Mouse (Mus musculus): ENCODE measurements around the gene Fam107b. TPM values are rescaled to one million over a fixed set of nuclear protein-coding genes. Genes with fewer than 3 reads are reported as not detected.

Gene Fam107b
- polyA plus RNA-seq, 1 experiment: 33.9 TPM

DNA sequence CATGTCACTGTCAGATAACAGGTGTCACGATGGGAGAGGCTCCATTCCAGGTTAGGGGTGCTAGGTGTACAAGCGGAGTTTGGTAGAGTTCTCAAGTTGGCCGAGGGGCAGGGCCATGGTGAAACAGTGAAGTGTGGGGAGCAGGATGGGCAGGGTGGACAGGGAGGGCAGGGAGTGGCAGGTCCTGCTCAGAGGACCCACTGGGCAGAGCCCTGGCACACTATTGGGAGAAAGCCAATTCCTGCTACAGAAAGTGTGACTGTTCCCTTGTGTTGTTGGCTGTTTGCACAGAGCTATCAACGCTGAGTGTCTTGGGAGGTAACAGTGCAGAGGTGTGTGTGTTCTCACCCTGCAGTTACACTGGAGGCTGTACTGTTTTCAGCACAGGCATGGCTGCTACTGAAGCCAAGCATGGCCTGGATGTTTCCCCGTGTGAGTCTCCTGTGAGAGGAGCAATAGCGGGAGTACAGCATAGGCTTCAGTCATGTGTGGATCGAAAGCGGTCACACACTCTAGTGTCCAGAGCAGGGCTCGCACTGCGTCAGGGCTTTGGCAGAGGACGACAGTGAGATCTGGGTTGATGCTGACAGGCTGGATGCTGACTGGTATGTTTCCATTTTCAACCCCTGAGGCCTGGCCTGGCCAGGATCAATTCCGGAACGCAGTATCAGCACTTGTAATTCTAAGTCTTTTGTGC lies 175.8 kb downstream of the Fam107b start:
- no peak for TF ChIP-seq POLR2A (IDR thresholded peaks at IDR 0.05; ENCODE audit: borderline replicate concordance, extremely low read depth, insufficient read depth, insufficient read length, poor library complexity, severe bottlenecking)
- no peak for TF ChIP-seq CTCF (IDR thresholded peaks at IDR 0.05; ENCODE audit: borderline replicate concordance, extremely low read depth, insufficient read depth, insufficient read length)
- DNase-seq (ENCODE audit: low read depth): no peak

DNA sequence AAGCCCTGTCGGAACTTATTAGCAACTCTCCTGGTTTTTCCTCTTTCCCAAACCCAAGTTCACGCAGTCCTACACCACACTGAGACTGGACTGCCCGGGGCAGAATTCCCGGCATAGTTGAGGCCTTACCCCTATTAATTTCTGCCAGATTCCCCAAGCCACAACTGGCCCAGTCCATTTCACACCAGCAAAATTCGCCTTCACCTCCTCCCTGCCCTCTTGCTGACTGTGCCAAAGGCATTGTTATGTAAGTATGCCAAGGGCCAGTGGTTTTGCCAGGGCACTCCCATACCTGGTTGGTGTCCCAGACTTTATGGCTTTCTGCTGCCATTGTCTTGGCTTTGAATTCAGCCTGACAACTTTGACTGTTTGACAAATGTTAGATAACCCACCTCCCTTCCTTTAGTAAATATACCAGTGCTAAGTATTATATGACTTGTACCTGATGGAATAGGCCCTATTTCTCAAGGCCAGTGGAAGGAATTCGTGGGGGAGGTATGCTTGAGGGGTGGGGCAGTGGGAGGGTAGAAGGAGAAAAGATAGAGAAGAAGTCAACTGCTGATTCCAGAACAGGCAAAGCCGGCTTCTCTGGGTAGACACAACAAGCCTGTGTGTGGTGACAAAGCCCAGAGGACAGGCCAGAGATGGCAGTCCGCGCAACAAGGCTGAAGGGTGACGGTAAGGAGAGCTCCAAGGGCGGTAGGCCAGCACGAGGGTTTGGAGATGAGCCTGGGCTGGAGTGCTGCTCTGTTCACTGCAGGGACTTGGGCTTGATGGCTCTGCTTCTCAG lies 178.6 kb downstream of the Fam107b start:
- TF ChIP-seq POLR2A (IDR thresholded peaks at IDR 0.05; ENCODE audit: borderline replicate concordance, extremely low read depth, insufficient read depth, insufficient read length, poor library complexity, severe bottlenecking) (no peak), CTCF (IDR thresholded peaks at IDR 0.05; ENCODE audit: borderline replicate concordance, extremely low read depth, insufficient read depth, insufficient read length) (no peak)
- no peak for DNase-seq (ENCODE audit: low read depth)

DNA sequence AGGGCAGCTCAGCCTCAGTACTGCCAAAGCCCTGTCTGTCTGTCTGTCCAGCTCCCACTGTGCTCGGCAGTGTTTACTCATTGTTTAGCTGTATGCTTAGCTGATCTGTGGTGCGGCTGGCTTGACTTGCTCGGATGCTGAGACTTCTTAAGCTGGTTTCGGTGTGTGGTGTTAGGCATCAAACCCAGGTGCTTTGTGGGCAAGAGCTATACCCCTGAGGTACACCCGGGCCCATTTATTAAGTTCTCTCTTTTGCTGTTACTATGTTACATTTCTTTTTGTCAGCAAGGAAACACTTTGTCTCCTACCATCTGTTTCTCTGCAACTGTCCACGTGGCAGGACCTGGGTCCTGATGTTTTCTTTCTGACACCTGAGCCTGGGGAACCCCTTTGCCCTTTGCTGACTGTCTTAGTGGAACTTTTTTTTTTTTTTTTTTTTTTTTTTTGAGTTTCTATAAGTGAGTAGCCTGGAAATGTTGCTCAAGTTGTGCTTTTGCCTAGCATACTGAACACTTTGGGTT lies 179.3 kb downstream of the Fam107b start:
- DNase-seq (ENCODE audit: low read depth): no peak
- TF ChIP-seq POLR2A (IDR thresholded peaks at IDR 0.05; ENCODE audit: borderline replicate concordance, extremely low read depth, insufficient read depth, insufficient read length, poor library complexity, severe bottlenecking) (no peak), CTCF (IDR thresholded peaks at IDR 0.05; ENCODE audit: borderline replicate concordance, extremely low read depth, insufficient read depth, insufficient read length) (no peak)

DNA sequence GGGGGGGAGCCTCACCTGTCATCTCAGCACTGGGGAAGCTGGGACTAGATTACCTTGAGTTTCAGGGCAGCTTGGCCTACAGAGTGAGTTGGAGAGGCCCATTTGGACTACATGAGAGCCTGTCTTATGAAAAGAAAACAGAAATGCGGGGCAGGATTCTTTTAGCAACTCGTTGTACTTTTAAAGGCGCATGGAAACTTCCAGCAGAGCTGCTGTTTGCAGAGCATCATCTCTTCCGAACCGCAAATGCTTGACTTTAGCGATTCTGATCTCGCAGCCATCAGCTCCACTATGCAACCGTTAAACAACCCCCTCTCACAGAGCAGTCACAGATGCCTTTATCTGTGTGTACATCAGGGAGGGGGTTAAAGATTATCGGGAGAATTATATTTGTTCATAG lies 179.8 kb downstream of the Fam107b start:
- DNase-seq (ENCODE audit: low read depth): no peak
- TF ChIP-seq POLR2A (IDR thresholded peaks at IDR 0.05; ENCODE audit: borderline replicate concordance, extremely low read depth, insufficient read depth, insufficient read length, poor library complexity, severe bottlenecking): no peak

DNA sequence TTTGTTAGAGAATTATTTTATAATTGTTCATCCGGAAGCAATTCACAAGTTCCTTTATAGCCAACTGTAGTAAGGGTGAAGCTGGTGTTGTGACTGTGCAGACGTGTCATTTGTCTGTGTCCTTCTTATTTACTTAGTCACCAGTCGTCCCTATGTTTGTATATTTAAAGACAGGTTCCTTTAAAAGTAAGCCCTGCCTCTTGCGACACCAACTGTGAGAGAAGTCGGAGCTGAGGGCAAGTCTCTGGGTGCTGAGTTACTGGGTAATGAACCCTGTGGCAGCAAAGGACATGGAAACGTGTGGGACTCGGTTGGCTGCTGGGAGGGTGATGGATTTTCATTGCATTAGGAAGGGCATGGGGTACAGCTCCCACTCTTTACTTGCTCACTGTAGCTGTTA lies 182.1 kb downstream of the Fam107b start:
- TF ChIP-seq POLR2A (IDR thresholded peaks at IDR 0.05; ENCODE audit: borderline replicate concordance, extremely low read depth, insufficient read depth, insufficient read length, poor library complexity, severe bottlenecking): no peak
- no peak for TF ChIP-seq CTCF (IDR thresholded peaks at IDR 0.05; ENCODE audit: borderline replicate concordance, extremely low read depth, insufficient read depth, insufficient read length)
- DNase-seq (ENCODE audit: low read depth): no peak

DNA sequence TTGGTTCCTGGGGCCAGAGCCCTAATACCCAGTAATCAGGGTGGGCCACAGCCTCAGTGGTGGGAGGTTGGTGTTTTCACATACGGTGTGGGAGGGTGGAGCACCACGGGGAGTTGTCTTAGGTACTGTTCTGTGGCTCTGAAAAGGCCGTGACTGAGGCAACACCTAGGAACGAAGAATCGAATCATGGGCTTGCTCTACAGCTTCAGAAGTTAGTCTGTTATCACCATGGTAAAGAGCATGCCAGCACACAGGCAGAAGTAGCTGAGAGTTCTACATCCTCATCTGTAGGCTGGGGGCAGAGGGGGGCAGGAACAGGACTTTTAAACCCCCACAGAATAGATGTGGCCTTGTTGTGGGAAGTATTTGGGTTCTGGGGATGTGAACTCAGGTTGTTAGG lies 182.6 kb downstream of the Fam107b start:
- TF ChIP-seq CTCF (IDR thresholded peaks at IDR 0.05; ENCODE audit: borderline replicate concordance, extremely low read depth, insufficient read depth, insufficient read length): no peak
- TF ChIP-seq POLR2A (IDR thresholded peaks at IDR 0.05; ENCODE audit: borderline replicate concordance, extremely low read depth, insufficient read depth, insufficient read length, poor library complexity, severe bottlenecking): no peak
- no peak for DNase-seq (ENCODE audit: low read depth)

DNA sequence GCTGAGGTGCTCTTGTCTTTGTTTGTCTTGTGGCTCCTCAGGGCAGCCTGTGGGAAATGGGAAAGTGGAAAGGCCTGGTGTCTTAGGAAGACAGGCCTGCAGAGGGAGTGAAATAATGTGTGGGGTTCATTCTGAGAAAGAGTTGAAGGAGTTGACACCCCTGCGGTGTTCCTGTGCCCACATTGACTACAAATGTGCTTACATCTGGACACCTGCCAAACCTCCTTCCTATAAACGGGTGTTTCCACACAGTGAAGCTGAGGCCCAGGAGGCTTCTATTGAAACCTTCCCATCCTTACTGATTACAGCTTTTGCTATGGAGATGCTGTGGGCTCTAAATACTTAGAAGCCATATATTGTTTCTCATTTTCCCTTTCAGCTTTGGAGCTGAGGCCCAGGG lies 183.5 kb downstream of the Fam107b start:
- TF ChIP-seq POLR2A (IDR thresholded peaks at IDR 0.05; ENCODE audit: borderline replicate concordance, extremely low read depth, insufficient read depth, insufficient read length, poor library complexity, severe bottlenecking): no peak
- peak; percentile 3; the same call in 1 of the 2 replicates for TF ChIP-seq CTCF (IDR thresholded peaks at IDR 0.05; ENCODE audit: borderline replicate concordance, extremely low read depth, insufficient read depth, insufficient read length)
- peak; percentile 83 for DNase-seq (ENCODE audit: low read depth)

DNA sequence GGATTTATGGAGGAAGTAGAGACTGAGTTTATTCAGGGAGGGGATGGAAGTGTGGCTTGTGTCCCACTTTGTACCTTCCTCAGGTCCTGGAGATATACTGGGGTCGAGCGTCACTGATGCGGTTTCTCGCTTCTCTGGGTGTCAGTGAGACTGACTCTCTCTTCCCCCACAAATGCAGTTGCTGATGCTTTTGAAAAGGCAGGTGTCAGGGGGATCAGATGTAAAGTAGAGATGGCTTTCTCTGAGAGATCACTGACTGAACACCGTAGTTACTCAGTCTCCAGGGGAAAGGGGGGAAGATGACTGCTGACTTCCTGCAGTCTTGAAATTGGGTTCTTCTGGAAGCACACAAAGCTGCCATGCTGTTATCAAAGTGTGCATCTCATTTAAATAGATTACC lies 185.6 kb downstream of the Fam107b start:
- DNase-seq (ENCODE audit: low read depth): no peak
- TF ChIP-seq CTCF (IDR thresholded peaks at IDR 0.05; ENCODE audit: borderline replicate concordance, extremely low read depth, insufficient read depth, insufficient read length): no peak
- no peak for TF ChIP-seq POLR2A (IDR thresholded peaks at IDR 0.05; ENCODE audit: borderline replicate concordance, extremely low read depth, insufficient read depth, insufficient read length, poor library complexity, severe bottlenecking)

DNA sequence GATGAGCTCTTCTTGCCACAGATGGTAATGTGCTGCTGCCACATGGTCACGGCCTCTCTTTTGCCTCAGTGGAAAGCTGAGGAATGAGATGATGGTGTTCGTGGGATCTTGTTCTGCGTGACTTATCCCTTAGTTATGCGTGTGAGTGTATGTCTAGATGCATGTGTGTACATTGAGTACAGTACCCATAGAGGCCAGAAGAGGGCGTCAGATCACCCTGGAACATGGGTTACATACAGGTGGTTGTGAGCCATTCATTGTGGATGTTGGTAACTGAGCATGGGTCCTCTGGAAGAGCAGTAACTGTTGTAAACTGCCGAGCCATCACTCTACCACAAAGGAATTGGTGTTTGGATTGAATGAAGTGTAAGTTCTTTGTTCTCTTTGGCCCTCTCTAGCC lies 188.1 kb downstream of the Fam107b start:
- no peak for DNase-seq (ENCODE audit: low read depth)
- TF ChIP-seq POLR2A (IDR thresholded peaks at IDR 0.05; ENCODE audit: borderline replicate concordance, extremely low read depth, insufficient read depth, insufficient read length, poor library complexity, severe bottlenecking): no peak
- no peak for TF ChIP-seq CTCF (IDR thresholded peaks at IDR 0.05; ENCODE audit: borderline replicate concordance, extremely low read depth, insufficient read depth, insufficient read length)

DNA sequence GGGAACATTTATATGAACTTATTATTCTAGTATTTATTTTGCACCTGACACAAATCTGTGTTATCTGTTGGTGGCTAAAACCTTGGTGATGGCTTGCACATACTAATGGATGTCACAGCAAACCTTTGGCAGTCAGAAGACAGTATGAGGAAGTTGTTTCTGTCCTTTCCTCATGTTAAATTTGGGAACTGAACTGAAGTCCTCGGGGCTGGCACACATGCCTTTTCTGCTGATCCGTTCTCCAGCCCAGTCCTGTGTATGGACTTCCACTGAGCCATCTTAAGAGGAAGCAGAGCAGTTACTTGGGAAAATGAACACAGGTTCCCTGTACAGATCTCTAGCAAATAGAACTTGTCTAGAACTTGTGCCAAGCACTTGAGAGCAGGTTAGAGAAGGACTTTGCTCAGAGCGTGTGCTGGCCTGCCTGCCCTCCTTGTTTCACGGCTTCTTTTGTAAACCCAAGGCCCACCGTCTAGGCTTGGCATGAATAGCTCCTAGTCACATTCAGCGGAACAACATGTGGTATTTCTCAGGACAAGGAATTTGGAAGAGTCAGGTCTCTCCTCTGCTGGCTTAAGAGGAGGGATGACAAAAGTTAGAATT lies 190.0 kb downstream of the Fam107b start:
- DNase-seq (ENCODE audit: low read depth): no peak
- TF ChIP-seq CTCF (IDR thresholded peaks at IDR 0.05; ENCODE audit: borderline replicate concordance, extremely low read depth, insufficient read depth, insufficient read length): no peak
- no peak for TF ChIP-seq POLR2A (IDR thresholded peaks at IDR 0.05; ENCODE audit: borderline replicate concordance, extremely low read depth, insufficient read depth, insufficient read length, poor library complexity, severe bottlenecking)

DNA sequence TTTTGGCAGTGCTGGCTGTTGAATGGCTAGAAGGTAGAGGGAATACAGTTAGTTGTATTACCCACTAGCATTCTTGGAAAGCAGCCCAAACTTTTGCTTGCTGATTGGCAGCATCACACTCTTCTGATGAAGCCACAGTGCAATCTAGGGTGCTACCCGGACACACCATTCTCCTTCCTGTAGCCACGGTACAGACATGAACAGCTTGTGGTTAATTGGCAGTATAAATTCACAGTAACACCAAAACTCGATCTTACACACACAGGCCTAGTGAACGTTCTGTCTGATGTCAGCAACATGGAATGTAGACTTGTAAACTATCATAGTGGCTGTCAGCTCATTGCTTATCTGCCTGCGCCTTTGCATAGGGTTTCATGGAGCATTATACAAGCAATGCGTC lies 193.8 kb downstream of the Fam107b start:
- TF ChIP-seq POLR2A (IDR thresholded peaks at IDR 0.05; ENCODE audit: borderline replicate concordance, extremely low read depth, insufficient read depth, insufficient read length, poor library complexity, severe bottlenecking) (no peak), CTCF (IDR thresholded peaks at IDR 0.05; ENCODE audit: borderline replicate concordance, extremely low read depth, insufficient read depth, insufficient read length) (no peak)
- DNase-seq (ENCODE audit: low read depth): peak; percentile 78
